Comparison of ENCODE assay signal across 33 mouse cellular contexts in genomic region chr1:184090515-184090914, GRCm38 (mm10). TPM values are rescaled to one million over a fixed set of nuclear protein-coding genes. Genes with fewer than 3 reads are reported as not detected.
DNase-seq lines count a peak whose midpoint lies in the region; ATAC-seq and TF ChIP-seq lines count a peak whose summit lies in the region.
"Had no signal": no experiment of that assay in that cellular context is flagged by ENCODE, and none has a peak within 500 bp of the region (broad histone marks: within the 10 kb centered on the region; RNA-seq: fewer than 3 reads in every experiment).

No protein-coding gene starts in this region.

- H3K4me2 ChIP-seq in heart, embryonic 16.5 days (ENCODE audit: low read depth, low read length), result no peak overlapping the region
- no peak overlapping the region for H3K4me2 ChIP-seq in forebrain, embryonic 13.5 days
- H3K4me2 ChIP-seq: embryonic facial prominence, embryonic 12.5 days; heart, embryonic 12.5 days; limb, embryonic 15.5 days; liver, embryonic 13.5 days; neural tube, embryonic 15.5 days had no signal

- no peak for TF ChIP-seq CTCF in layer of hippocampus, adult 2 months (conservative IDR thresholded peaks at IDR 0.05)

- H3K27me3 ChIP-seq in heart, embryonic 16.5 days (ENCODE audit: control insufficient read depth, insufficient read depth, low read length), result no peaks in the 10 kb centered on the region
- no peaks in the 10 kb centered on the region for H3K27me3 ChIP-seq in forebrain, embryonic 13.5 days
- H3K27me3 ChIP-seq: CH12.LX; embryonic facial prominence, embryonic 12.5 days; limb, embryonic 15.5 days; liver, embryonic 13.5 days; neural tube, embryonic 15.5 days had no signal

- 0 out of 2 replicates have a peak overlapping the region, but pooled peaks have one; percentile 29 for H3K27ac ChIP-seq in heart, embryonic 16.5 days (ENCODE audit: low read length)
- H3K27ac ChIP-seq in forebrain, embryonic 13.5 days, result peak overlapping the region; percentile 42
- H3K27ac ChIP-seq in layer of hippocampus, adult 2 months, result no peak overlapping the region
- H3K27ac ChIP-seq: embryonic facial prominence, embryonic 12.5 days; limb, embryonic 10.5 days; limb, embryonic 15.5 days; liver, embryonic 13.5 days; macrophage; neural tube, embryonic 15.5 days had no signal

- peaks cover 6% of the 10 kb centered on the region; the same call in 1 of the 2 replicates for H3K4me1 ChIP-seq in heart, embryonic 16.5 days (ENCODE audit: control insufficient read depth, insufficient read depth, low read length)
- peaks cover 15% of the 10 kb centered on the region for H3K4me1 ChIP-seq in forebrain, embryonic 13.5 days
- H3K4me1 ChIP-seq: embryonic facial prominence, embryonic 12.5 days; limb, embryonic 10.5 days; limb, embryonic 15.5 days; liver, embryonic 13.5 days; neural tube, embryonic 15.5 days had no signal

- H3K9me3 ChIP-seq in heart, embryonic 16.5 days (replicated peaks; ENCODE audit: control insufficient read depth, low read length), result peaks cover 3% of the 10 kb centered on the region; the same call in 1 of the 2 replicates
- no peaks in the 10 kb centered on the region for H3K9me3 ChIP-seq in forebrain, embryonic 13.5 days (replicated peaks)
- H3K9me3 ChIP-seq: embryonic facial prominence, embryonic 12.5 days; heart, embryonic 12.5 days; limb, embryonic 10.5 days; limb, embryonic 15.5 days; liver, embryonic 13.5 days; neural tube, embryonic 15.5 days had no signal

- intact Hi-C loops in heart, postnatal 36 days (cut with DNase I), result no loop called here

- no peak for DNase-seq in heart, postnatal 36 days
- peak; percentile 60 for DNase-seq in brain, adult 2 months (ENCODE audit: low read depth, low spot score)
- no peak for DNase-seq in left cerebral cortex, adult 18-20 months (ENCODE audit: low spot score in 2 of 2)
- DNase-seq in layer of hippocampus, adult 2 months (ENCODE audit: low spot score in 2 of 2), result no peak
- DNase-seq in layer of hippocampus, postnatal 25 days (ENCODE audit: extremely low spot score in 1 of 2, low spot score in 1 of 2), result no peak
- DNase-seq: adrenal gland, adult 8-10 months; B cell, adult 2 months; cerebellum, adult 11-12 months; cerebellum, adult 9-11 months; embryo, embryonic 11 days; gastrocnemius, postnatal 25 days; heart, adult 18-20 months; heart, postnatal 14 days; kidney, adult 18-20 months; kidney, postnatal 36 days; layer of hippocampus, postnatal 36 days; liver, embryonic 13.5 days; lung, adult 18-20 months; midbrain, embryonic 14.5 days; thymus, adult 2 months; thymus, postnatal 36 days had no signal

- ATAC-seq in heart, embryonic 16.5 days (replicated peaks; ENCODE audit: extremely low read depth, insufficient read depth, low FRiP score), result no peak
- peak; percentile 85 for ATAC-seq in forebrain, embryonic 13.5 days
- ATAC-seq: hindbrain, embryonic 16.5 days; lung, postnatal 0 days had no signal

- no peak overlapping the region for H3K9ac ChIP-seq in heart, embryonic 16.5 days (ENCODE audit: low read length)
- H3K9ac ChIP-seq in forebrain, embryonic 13.5 days, result no peak overlapping the region
- H3K9ac ChIP-seq: embryonic facial prominence, embryonic 12.5 days; heart, embryonic 12.5 days; limb, embryonic 15.5 days; liver, embryonic 13.5 days; neural tube, embryonic 15.5 days had no signal

- 54% methylated on average over 6 of the region's 6 CpGs for WGBS in heart, embryonic 16.5 days
- 29% methylated on average over 6 of the region's 6 CpGs for WGBS in forebrain, embryonic 13.5 days

- H3K36me3 ChIP-seq in heart, embryonic 16.5 days (ENCODE audit: control insufficient read depth, insufficient read depth), result no peaks in the 10 kb centered on the region
- H3K36me3 ChIP-seq in forebrain, embryonic 13.5 days (ENCODE audit: poor library complexity, severe bottlenecking), result no peaks in the 10 kb centered on the region
- H3K36me3 ChIP-seq: embryonic facial prominence, embryonic 12.5 days; heart, embryonic 12.5 days; limb, embryonic 10.5 days; limb, embryonic 15.5 days; liver, embryonic 13.5 days; neural tube, embryonic 15.5 days had no signal

- no peak overlapping the region for H3K4me3 ChIP-seq in heart, embryonic 16.5 days (ENCODE audit: low read length)
- H3K4me3 ChIP-seq in forebrain, embryonic 13.5 days, result no peak overlapping the region
- no peak overlapping the region for H3K4me3 ChIP-seq in layer of hippocampus, adult 2 months
- H3K4me3 ChIP-seq: embryonic facial prominence, embryonic 12.5 days; heart, embryonic 12.5 days; limb, embryonic 10.5 days; limb, embryonic 15.5 days; liver, embryonic 13.5 days; neural tube, embryonic 15.5 days had no signal

RNA-seq across cellular contexts. Expression of gene 1700056E22Rik, which starts 56.4 kb away (rescaled TPM):
- polyA plus RNA-seq in heart, embryonic 16.5 days (2015; fragmentation: Nextera tagmentation; extraction: Ambion mirVana), result 2.2 TPM in 2 replicates
- total RNA-seq in heart, postnatal 36 days (2021), result 1 to 10 TPM; 1.0 to 1.2 TPM
- polyA plus RNA-seq in forebrain, embryonic 13.5 days (2015; fragmentation: Nextera tagmentation; extraction: Ambion mirVana), result 1.2 and 1.5 TPM in 2 replicates
- under 1 TPM in 1 of 2 experiments, not detected in 1; 0.47 TPM for total RNA-seq in left cerebral cortex, adult 18-20 months (2021)
- total RNA-seq in layer of hippocampus, adult 2 months (2021), result not detected
- under 1 TPM in 1 of 2 experiments, not detected in 1; 0.30 TPM for total RNA-seq in layer of hippocampus, postnatal 25 days (2021)
- total RNA-seq: layer of hippocampus, postnatal 36 days; megakaryocyte-erythroid progenitor cell, adult 5-6 weeks had no signal
